In genomic region chr19:5692913-5693396, GRCm38 (mm10) we compare ENCODE assay signal across 9 mouse cellular contexts. TPM values are rescaled to one million over a fixed set of nuclear protein-coding genes. Genes with fewer than 3 reads are reported as not detected.
DNase-seq lines count a peak whose midpoint lies in the region; ATAC-seq and TF ChIP-seq lines count a peak whose summit lies in the region.
"Had no signal": no experiment of that assay in that cellular context is flagged by ENCODE, and none has a peak within 500 bp of the region (broad histone marks: within the 10 kb centered on the region; RNA-seq: fewer than 3 reads in every experiment).

No protein-coding gene starts in this region.

- peak overlapping the region; percentile 99 for H3K4me2 ChIP-seq in neural tube, embryonic 11.5 days (ENCODE audit: low read depth)
- peak overlapping the region; percentile 100 for H3K4me2 ChIP-seq in hindbrain, embryonic 12.5 days (replicated peaks)
- peak overlapping the region; percentile 95 for H3K4me2 ChIP-seq in liver, embryonic 12.5 days
- peak overlapping the region; percentile 94 for H3K4me2 ChIP-seq in stomach, postnatal 0 days (replicated peaks; ENCODE audit: low read depth)

- no peaks in the 10 kb centered on the region for H3K27me3 ChIP-seq in neural tube, embryonic 11.5 days (ENCODE audit: control insufficient read depth, insufficient read depth, low read length)
- peaks cover 8% of the 10 kb centered on the region; the same call in 1 of the 2 replicates for H3K27me3 ChIP-seq in hindbrain, embryonic 12.5 days
- no peaks in the 10 kb centered on the region for H3K27me3 ChIP-seq in liver, embryonic 12.5 days (replicated peaks)
- no peaks in the 10 kb centered on the region for H3K27me3 ChIP-seq in stomach, postnatal 0 days (ENCODE audit: control insufficient read depth, insufficient read depth, low read length)

- DNase-seq in neural tube, embryonic 11.5 days (ENCODE audit: low spot score): no peak
- DNase-seq in neural tube, embryonic 10.5 days (ENCODE audit: extremely low spot score, low spot score): no peak
- no peak for DNase-seq in stomach, postnatal 0 days (ENCODE audit: low spot score)
- DNase-seq in gastrocnemius, adult 8-10 months (ENCODE audit: low spot score in 2 of 2): no peak
- DNase-seq in yolk sac, embryonic 10.5 days (ENCODE audit: low spot score): no peak
- DNase-seq in left cerebral cortex, postnatal 4 days: no peak

- WGBS in neural tube, embryonic 11.5 days: 85% methylated on average over 10 of the region's 10 CpGs
- WGBS in hindbrain, embryonic 12.5 days: 76% methylated on average over 10 of the region's 10 CpGs
- WGBS in liver, embryonic 12.5 days (ENCODE audit: insufficient replicate concordance): 60% methylated on average over 10 of the region's 10 CpGs
- WGBS in stomach, postnatal 0 days: 58% methylated on average over 10 of the region's 10 CpGs

- H3K27ac ChIP-seq in neural tube, embryonic 11.5 days (ENCODE audit: low read depth, low read length): no peak overlapping the region; the same call in 1 of the 2 replicates
- H3K27ac ChIP-seq in hindbrain, embryonic 12.5 days: peak overlapping the region; percentile 49
- H3K27ac ChIP-seq in liver, embryonic 12.5 days: peak overlapping the region; percentile 73
- H3K27ac ChIP-seq in stomach, postnatal 0 days (replicated peaks): peak overlapping the region; percentile 78; the same call in 1 of the 2 replicates

- no peak for TF ChIP-seq EP300 in stomach, postnatal 0 days (optimal IDR thresholded peaks at IDR 0.05)

- H3K4me1 ChIP-seq in neural tube, embryonic 11.5 days (ENCODE audit: control insufficient read depth, insufficient read depth, low read length): peaks cover 27% of the 10 kb centered on the region
- peaks cover 58% of the 10 kb centered on the region for H3K4me1 ChIP-seq in hindbrain, embryonic 12.5 days
- peaks cover 45% of the 10 kb centered on the region for H3K4me1 ChIP-seq in liver, embryonic 12.5 days
- no peaks in the 10 kb centered on the region; the same call in none of the 2 replicates for H3K4me1 ChIP-seq in stomach, postnatal 0 days (replicated peaks; ENCODE audit: control insufficient read depth, insufficient read depth)

- H3K9me3 ChIP-seq in neural tube, embryonic 11.5 days (ENCODE audit: control insufficient read depth, low read length): no peaks in the 10 kb centered on the region
- H3K9me3 ChIP-seq in hindbrain, embryonic 12.5 days (replicated peaks): no peaks in the 10 kb centered on the region
- H3K9me3 ChIP-seq in liver, embryonic 12.5 days (replicated peaks): no peaks in the 10 kb centered on the region
- H3K9me3 ChIP-seq in stomach, postnatal 0 days (ENCODE audit: control insufficient read depth, low read length): no peaks in the 10 kb centered on the region

- ATAC-seq in neural tube, embryonic 11.5 days (ENCODE audit: insufficient read depth, low FRiP score, low TSS enrichment): no peak
- ATAC-seq in hindbrain, embryonic 12.5 days (ENCODE audit: low FRiP score): no peak
- no peak for ATAC-seq in liver, embryonic 12.5 days
- ATAC-seq in stomach, postnatal 0 days (ENCODE audit: low FRiP score, low TSS enrichment): no peak

- H3K9ac ChIP-seq in neural tube, embryonic 11.5 days (ENCODE audit: low read length): no peak overlapping the region; the same call in 1 of the 2 replicates
- H3K9ac ChIP-seq in hindbrain, embryonic 12.5 days: peak overlapping the region; percentile 60; the same call in 1 of the 2 replicates
- peak overlapping the region; percentile 89 for H3K9ac ChIP-seq in liver, embryonic 12.5 days
- peak overlapping the region; percentile 88 for H3K9ac ChIP-seq in stomach, postnatal 0 days (ENCODE audit: low read length)

- intact Hi-C loops in left cerebral cortex, postnatal 4 days (cut with DNase I): no loop called here

- H3K36me3 ChIP-seq in neural tube, embryonic 11.5 days (ENCODE audit: control insufficient read depth, insufficient read depth, low read length): peaks cover 10% of the 10 kb centered on the region
- peaks cover 50% of the 10 kb centered on the region for H3K36me3 ChIP-seq in hindbrain, embryonic 12.5 days
- H3K36me3 ChIP-seq in liver, embryonic 12.5 days: peaks cover 76% of the 10 kb centered on the region
- H3K36me3 ChIP-seq in stomach, postnatal 0 days (ENCODE audit: control insufficient read depth, insufficient read depth, low read length): peaks cover 35% of the 10 kb centered on the region

- TF ChIP-seq CTCF in stomach, postnatal 0 days (IDR thresholded peaks at IDR 0.05; ENCODE audit: low read depth): no peak

- H3K4me3 ChIP-seq in neural tube, embryonic 11.5 days (ENCODE audit: low read depth, low read length): no peak overlapping the region
- H3K4me3 ChIP-seq in hindbrain, embryonic 12.5 days: 0 out of 2 replicates have a peak overlapping the region, but pooled peaks have one; percentile 90
- H3K4me3 ChIP-seq in liver, embryonic 12.5 days: peak overlapping the region; percentile 81
- peak overlapping the region; percentile 81; the same call in 1 of the 2 replicates for H3K4me3 ChIP-seq in stomach, postnatal 0 days (ENCODE audit: low read depth, low read length)

RNA-seq across cellular contexts. Expression of gene Pcnx3, which starts 4.2 kb away (rescaled TPM):
- 26.9 and 27.7 TPM in 2 replicates for polyA plus RNA-seq in neural tube, embryonic 11.5 days (2014; fragmentation: Nextera tagmentation; extraction: Ambion mirVana)
- polyA plus RNA-seq in hindbrain, embryonic 12.5 days (2016; fragmentation: Nextera tagmentation; extraction: Ambion mirVana): 34.6 and 35.0 TPM in 2 replicates
- polyA plus RNA-seq in liver, embryonic 12.5 days (2016; fragmentation: Nextera tagmentation; extraction: Ambion mirVana): 18.4 and 18.6 TPM in 2 replicates
- 6.5 and 7.9 TPM in 2 replicates for polyA plus RNA-seq in stomach, postnatal 0 days (2015; fragmentation: Nextera tagmentation; extraction: Ambion mirVana)
- total RNA-seq in gastrocnemius, adult 8-10 months (2022): 10 to 100 TPM; 11.8 to 15.2 (median 13.7) TPM
- total RNA-seq in left cerebral cortex, postnatal 4 days (2021): 10 to 100 TPM; 87.7 to 91.7 TPM

RNA-seq across cellular contexts. Expression of gene Map3k11, which starts 4.4 kb away (rescaled TPM):
- 21.0 and 22.0 TPM in 2 replicates for polyA plus RNA-seq in neural tube, embryonic 11.5 days (2014; fragmentation: Nextera tagmentation; extraction: Ambion mirVana)
- 21.5 and 23.3 TPM in 2 replicates for polyA plus RNA-seq in hindbrain, embryonic 12.5 days (2016; fragmentation: Nextera tagmentation; extraction: Ambion mirVana)
- polyA plus RNA-seq in liver, embryonic 12.5 days (2016; fragmentation: Nextera tagmentation; extraction: Ambion mirVana): 25.8 and 27.7 TPM in 2 replicates
- polyA plus RNA-seq in stomach, postnatal 0 days (2015; fragmentation: Nextera tagmentation; extraction: Ambion mirVana): 14.0 and 16.5 TPM in 2 replicates
- total RNA-seq in gastrocnemius, adult 8-10 months (2022): 1 to 10 TPM; 7.1 to 8.7 (median 8.1) TPM
- total RNA-seq in left cerebral cortex, postnatal 4 days (2021): 10 to 100 TPM; 14.3 to 14.6 TPM

RNA-seq across cellular contexts. Expression of gene Kcnk7, which starts 11.2 kb away (rescaled TPM):
- polyA plus RNA-seq in neural tube, embryonic 11.5 days (2014; fragmentation: Nextera tagmentation; extraction: Ambion mirVana): not detected in 2 replicates
- polyA plus RNA-seq in hindbrain, embryonic 12.5 days (2016; fragmentation: Nextera tagmentation; extraction: Ambion mirVana): not detected in 2 replicates
- 0.18 and 0.19 TPM in 2 replicates for polyA plus RNA-seq in liver, embryonic 12.5 days (2016; fragmentation: Nextera tagmentation; extraction: Ambion mirVana)
- 8.4 and 9.5 TPM in 2 replicates for polyA plus RNA-seq in stomach, postnatal 0 days (2015; fragmentation: Nextera tagmentation; extraction: Ambion mirVana)
- total RNA-seq in gastrocnemius, adult 8-10 months (2022): not detected
- not detected for total RNA-seq in left cerebral cortex, postnatal 4 days (2021)
- total RNA-seq: heart, adult 18-20 months had no signal

RNA-seq across cellular contexts. Expression of gene Sipa1, which starts 29.4 kb away (rescaled TPM):
- polyA plus RNA-seq in neural tube, embryonic 11.5 days (2014; fragmentation: Nextera tagmentation; extraction: Ambion mirVana): 17.0 and 19.3 TPM in 2 replicates
- 22.4 and 25.4 TPM in 2 replicates for polyA plus RNA-seq in hindbrain, embryonic 12.5 days (2016; fragmentation: Nextera tagmentation; extraction: Ambion mirVana)
- 41.4 and 41.8 TPM in 2 replicates for polyA plus RNA-seq in liver, embryonic 12.5 days (2016; fragmentation: Nextera tagmentation; extraction: Ambion mirVana)
- polyA plus RNA-seq in stomach, postnatal 0 days (2015; fragmentation: Nextera tagmentation; extraction: Ambion mirVana): 8.0 and 11.5 TPM in 2 replicates
- 1 to 10 TPM; 2.1 to 6.9 (median 6.3) TPM for total RNA-seq in gastrocnemius, adult 8-10 months (2022)
- total RNA-seq in left cerebral cortex, postnatal 4 days (2021): 10 to 100 TPM; 31.1 to 33.3 TPM

RNA-seq across cellular contexts. Expression of gene Ehbp1l1, which starts 33.2 kb away (rescaled TPM):
- polyA plus RNA-seq in neural tube, embryonic 11.5 days (2014; fragmentation: Nextera tagmentation; extraction: Ambion mirVana): 5.1 and 6.8 TPM in 2 replicates
- 10.8 and 12.1 TPM in 2 replicates for polyA plus RNA-seq in hindbrain, embryonic 12.5 days (2016; fragmentation: Nextera tagmentation; extraction: Ambion mirVana)
- polyA plus RNA-seq in liver, embryonic 12.5 days (2016; fragmentation: Nextera tagmentation; extraction: Ambion mirVana): 122 and 124 TPM in 2 replicates
- 28.0 and 29.5 TPM in 2 replicates for polyA plus RNA-seq in stomach, postnatal 0 days (2015; fragmentation: Nextera tagmentation; extraction: Ambion mirVana)
- 100 to 1,000 TPM; 195 to 259 (median 242) TPM for total RNA-seq in gastrocnemius, adult 8-10 months (2022)
- 10 to 100 TPM; 41.9 to 48.6 TPM for total RNA-seq in left cerebral cortex, postnatal 4 days (2021)
